ENCODE assay signal across 10 mouse cellular contexts in the genomic region with DNA sequence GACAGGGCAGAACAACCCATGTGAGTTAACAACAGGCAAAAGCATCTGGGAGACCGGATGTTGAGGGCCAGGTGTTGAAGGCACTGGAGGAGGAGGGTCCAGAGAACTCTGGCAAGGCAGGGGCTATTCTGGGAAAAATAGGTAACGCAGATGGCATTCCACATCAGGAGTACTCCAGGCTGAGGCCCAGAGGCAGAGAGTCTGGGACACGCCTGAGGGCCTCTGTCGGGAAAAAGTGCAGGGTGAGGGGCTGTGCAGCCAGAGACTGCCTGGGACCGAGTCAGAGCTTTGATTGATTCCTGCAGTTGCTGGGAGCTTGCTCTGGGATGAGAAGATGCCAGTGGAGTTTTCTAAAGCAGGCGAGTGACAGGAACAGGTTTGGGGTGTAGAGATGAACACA. TPM values are rescaled to one million over a fixed set of nuclear protein-coding genes. Genes with fewer than 3 reads are reported as not detected.
DNase-seq lines count a peak whose midpoint lies in the region; ATAC-seq lines count a peak whose summit lies in the region.
"Had no signal": no experiment of that assay in that cellular context is flagged by ENCODE, and none has a peak within 500 bp of the region (broad histone marks: within the 10 kb centered on the region; RNA-seq: fewer than 3 reads in every experiment).

No protein-coding gene starts in this region.

- 30% methylated on average over 6 of the region's 6 CpGs for WGBS in heart, embryonic 12.5 days
- 21% methylated on average over 6 of the region's 6 CpGs for WGBS in neural tube, embryonic 15.5 days
- 28% methylated on average over 6 of the region's 6 CpGs for WGBS in hindbrain, embryonic 16.5 days

- intact Hi-C loops in heart, postnatal 10 days (cut with DNase I): no loop called here

- no peaks in the 10 kb centered on the region for H3K36me3 ChIP-seq in heart, embryonic 12.5 days
- H3K36me3 ChIP-seq in neural tube, embryonic 15.5 days: no peaks in the 10 kb centered on the region
- no peaks in the 10 kb centered on the region for H3K36me3 ChIP-seq in hindbrain, embryonic 16.5 days (ENCODE audit: control insufficient read depth, insufficient read depth, low read length)
- H3K36me3 ChIP-seq: midbrain, embryonic 12.5 days had no signal

- H3K27ac ChIP-seq in heart, embryonic 12.5 days (ENCODE audit: poor library complexity, severe bottlenecking): peak overlapping the region; percentile 81
- no peak overlapping the region for H3K27ac ChIP-seq in neural tube, embryonic 15.5 days (replicated peaks)
- no peak overlapping the region for H3K27ac ChIP-seq in hindbrain, embryonic 16.5 days (ENCODE audit: low read depth, low read length)
- H3K27ac ChIP-seq: midbrain, embryonic 12.5 days had no signal

- H3K9ac ChIP-seq in heart, embryonic 12.5 days: peak overlapping the region; percentile 65
- H3K9ac ChIP-seq in neural tube, embryonic 15.5 days (replicated peaks): no peak overlapping the region
- H3K9ac ChIP-seq in hindbrain, embryonic 16.5 days (ENCODE audit: low read depth, low read length): no peak overlapping the region
- H3K9ac ChIP-seq: midbrain, embryonic 12.5 days had no signal

- H3K4me3 ChIP-seq in heart, embryonic 12.5 days: peak overlapping the region; percentile 33
- H3K4me3 ChIP-seq in neural tube, embryonic 15.5 days (replicated peaks): no peak overlapping the region
- H3K4me3 ChIP-seq in hindbrain, embryonic 16.5 days (ENCODE audit: low read length): no peak overlapping the region
- H3K4me3 ChIP-seq: midbrain, embryonic 12.5 days had no signal

- ATAC-seq in heart, embryonic 12.5 days (ENCODE audit: insufficient number of reproducible peaks, low FRiP score): peak; percentile 69
- ATAC-seq in neural tube, embryonic 15.5 days (ENCODE audit: low FRiP score): no peak
- ATAC-seq in hindbrain, embryonic 16.5 days: 0 out of 2 replicates have a peak, but pooled peaks have one; percentile 19

- peak overlapping the region; percentile 60 for H3K4me2 ChIP-seq in heart, embryonic 12.5 days
- no peak overlapping the region for H3K4me2 ChIP-seq in neural tube, embryonic 15.5 days
- H3K4me2 ChIP-seq in hindbrain, embryonic 16.5 days (ENCODE audit: low read length): no peak overlapping the region
- H3K4me2 ChIP-seq: midbrain, embryonic 12.5 days had no signal

- no peaks in the 10 kb centered on the region for H3K27me3 ChIP-seq in heart, embryonic 12.5 days (replicated peaks)
- H3K27me3 ChIP-seq in neural tube, embryonic 15.5 days (replicated peaks): no peaks in the 10 kb centered on the region
- no peaks in the 10 kb centered on the region for H3K27me3 ChIP-seq in hindbrain, embryonic 16.5 days (replicated peaks; ENCODE audit: control insufficient read depth, insufficient read depth, low read length)

- H3K4me1 ChIP-seq in heart, embryonic 12.5 days (replicated peaks): peaks cover 30% of the 10 kb centered on the region
- peaks cover 35% of the 10 kb centered on the region for H3K4me1 ChIP-seq in neural tube, embryonic 15.5 days
- H3K4me1 ChIP-seq in hindbrain, embryonic 16.5 days (ENCODE audit: control insufficient read depth, insufficient read depth, low read depth, low read length): peaks cover 11% of the 10 kb centered on the region

- H3K9me3 ChIP-seq in heart, embryonic 12.5 days (replicated peaks): no peaks in the 10 kb centered on the region
- no peaks in the 10 kb centered on the region for H3K9me3 ChIP-seq in neural tube, embryonic 15.5 days (replicated peaks)
- no peaks in the 10 kb centered on the region for H3K9me3 ChIP-seq in hindbrain, embryonic 16.5 days (ENCODE audit: control insufficient read depth, low read length)
- H3K9me3 ChIP-seq: midbrain, embryonic 12.5 days had no signal

- no peak for DNase-seq in heart, postnatal 10 days
- peak; percentile 55 for DNase-seq in neural tube, embryonic 10.5 days (ENCODE audit: extremely low spot score, low spot score)
- DNase-seq in ovary, postnatal 36 days (ENCODE audit: low spot score): no peak
- DNase-seq in adrenal gland, postnatal 10 days: no peak
- no peak for DNase-seq in frontal cortex, postnatal 14 days (ENCODE audit: low spot score in 2 of 2)
- DNase-seq: cerebellum, adult 9-11 months had no signal

RNA-seq across cellular contexts. Expression of gene Angptl1, which starts 59.4 kb away (rescaled TPM):
- polyA plus RNA-seq in heart, embryonic 12.5 days (2016; fragmentation: Nextera tagmentation; extraction: Ambion mirVana): 1.4 and 2.1 TPM in 2 replicates
- total RNA-seq in heart, postnatal 10 days (2021): 1 to 10 TPM; 2.4 to 2.5 TPM
- 3.2 and 3.8 TPM in 2 replicates for polyA plus RNA-seq in neural tube, embryonic 15.5 days (2015; fragmentation: Nextera tagmentation; extraction: Ambion mirVana)
- polyA plus RNA-seq in hindbrain, embryonic 16.5 days (2015; fragmentation: Nextera tagmentation; extraction: Ambion mirVana): 1.7 and 3.5 TPM in 2 replicates
- 10 to 100 TPM in 1 of 2 experiments, 1 to 10 TPM in 1; 9.5 to 10.2 TPM for total RNA-seq in adrenal gland, postnatal 10 days (2021)
